ENCODE assay signal across 8 mouse cellular contexts in genomic region chr6:43266356-43266755, GRCm38 (mm10). TPM values are rescaled to one million over a fixed set of nuclear protein-coding genes. Genes with fewer than 3 reads are reported as not detected.
A peak's percentile ranks its signal among the peaks of the same experiment; 100 is the strongest.
DNase-seq lines count a peak whose midpoint lies in the region; ATAC-seq lines count a peak whose summit lies in the region.
"Had no signal": no experiment of that assay in that cellular context is flagged by ENCODE, and none has a peak within 500 bp of the region (broad histone marks: within the 10 kb centered on the region; RNA-seq: fewer than 3 reads in every experiment).

No protein-coding gene starts in this region.

- H3K36me3 ChIP-seq in embryonic facial prominence, embryonic 10.5 days (replicated peaks): no peaks in the 10 kb centered on the region
- H3K36me3 ChIP-seq in midbrain, embryonic 10.5 days: no peaks in the 10 kb centered on the region

- peak overlapping the region; percentile 74 for H3K4me3 ChIP-seq in embryonic facial prominence, embryonic 10.5 days
- H3K4me3 ChIP-seq in midbrain, embryonic 10.5 days: peak overlapping the region; percentile 70

- H3K27me3 ChIP-seq in embryonic facial prominence, embryonic 10.5 days (replicated peaks; ENCODE audit: low read depth, poor library complexity, severe bottlenecking): peaks cover 39% of the 10 kb centered on the region
- H3K27me3 ChIP-seq in midbrain, embryonic 10.5 days (ENCODE audit: low read depth, poor library complexity, severe bottlenecking): peaks cover 42% of the 10 kb centered on the region

- H3K27ac ChIP-seq in embryonic facial prominence, embryonic 10.5 days (replicated peaks): peak overlapping the region; percentile 86; the same call in 1 of the 2 replicates
- no peak overlapping the region; the same call in 1 of the 2 replicates for H3K27ac ChIP-seq in midbrain, embryonic 10.5 days (replicated peaks)

- intact Hi-C loops in heart, postnatal 14 days (cut with DNase I): no loop called here

- H3K4me1 ChIP-seq in embryonic facial prominence, embryonic 10.5 days: peaks cover 16% of the 10 kb centered on the region
- H3K4me1 ChIP-seq in midbrain, embryonic 10.5 days: peaks cover 14% of the 10 kb centered on the region

- WGBS in embryonic facial prominence, embryonic 10.5 days: 2% methylated on average over 8 of the region's 8 CpGs
- 4% methylated on average over 8 of the region's 8 CpGs for WGBS in midbrain, embryonic 10.5 days

- no peaks in the 10 kb centered on the region for H3K9me3 ChIP-seq in embryonic facial prominence, embryonic 10.5 days
- no peaks in the 10 kb centered on the region for H3K9me3 ChIP-seq in midbrain, embryonic 10.5 days (replicated peaks)

- ATAC-seq in erythroid progenitor cell, adult 5-6 weeks (replicated peaks; ENCODE audit: low FRiP score, poor library complexity, severe bottlenecking): no peak

- peak; percentile 12 for DNase-seq in ZHBTc4 (ENCODE audit: low read depth, low spot score)
- peak; percentile 48 for DNase-seq in embryonic facial prominence, embryonic 10.5 days (ENCODE audit: low spot score)
- DNase-seq in heart, postnatal 14 days: peak; percentile 20 to 36
- peak; percentile 78 for DNase-seq in kidney, postnatal 36 days
- DNase-seq in midbrain, embryonic 10.5 days (ENCODE audit: low spot score): peak; percentile 29
- peak; percentile 26 for DNase-seq in thymus, postnatal 25 days

RNA-seq across cellular contexts. Expression of gene Arhgef5, which starts 1.0 kb away (rescaled TPM):
- polyA plus RNA-seq in embryonic facial prominence, embryonic 10.5 days (2016; fragmentation: Nextera tagmentation; extraction: Ambion mirVana): 7.4 and 7.8 TPM in 2 replicates
- 10 to 100 TPM; 15.1 to 16.0 TPM for total RNA-seq in heart, postnatal 14 days (2021)
- 2.5 and 2.9 TPM in 2 replicates for polyA plus RNA-seq in midbrain, embryonic 10.5 days (2016; fragmentation: Nextera tagmentation; extraction: Ambion mirVana)
- 0.36 TPM in 1 of 2 replicates, not detected in the other for total RNA-seq in erythroid progenitor cell, adult 5-6 weeks (2015; ENCODE audit: low replicate concordance)
- 0.90 and 1.1 TPM in 2 replicates for total RNA-seq in erythroid progenitor cell, adult 5-6 weeks (2017; ENCODE audit: low replicate concordance)

RNA-seq across cellular contexts. Expression of gene Olfr47, which starts 35.0 kb away (rescaled TPM):
- polyA plus RNA-seq in embryonic facial prominence, embryonic 10.5 days (2016; fragmentation: Nextera tagmentation; extraction: Ambion mirVana): not detected in 2 replicates
- total RNA-seq in heart, postnatal 14 days (2021): not detected
- polyA plus RNA-seq in midbrain, embryonic 10.5 days (2016; fragmentation: Nextera tagmentation; extraction: Ambion mirVana): not detected in 2 replicates
- not detected in 2 replicates for total RNA-seq in erythroid progenitor cell, adult 5-6 weeks (2015; ENCODE audit: low replicate concordance)
- not detected in 2 replicates for total RNA-seq in erythroid progenitor cell, adult 5-6 weeks (2017; ENCODE audit: low replicate concordance)
- total RNA-seq: left cerebral cortex, postnatal 10 days had no signal

RNA-seq across cellular contexts. Expression of gene Nobox, which starts 43.0 kb away (rescaled TPM):
- not detected in 2 replicates for polyA plus RNA-seq in embryonic facial prominence, embryonic 10.5 days (2016; fragmentation: Nextera tagmentation; extraction: Ambion mirVana)
- total RNA-seq in heart, postnatal 14 days (2021): not detected
- not detected in 2 replicates for polyA plus RNA-seq in midbrain, embryonic 10.5 days (2016; fragmentation: Nextera tagmentation; extraction: Ambion mirVana)
- total RNA-seq in erythroid progenitor cell, adult 5-6 weeks (2015; ENCODE audit: low replicate concordance): not detected in 2 replicates
- total RNA-seq in erythroid progenitor cell, adult 5-6 weeks (2017; ENCODE audit: low replicate concordance): not detected in 2 replicates
- total RNA-seq: left cerebral cortex, postnatal 10 days had no signal

RNA-seq across cellular contexts. Expression of gene Olfr434, which starts 53.5 kb away (rescaled TPM):
- polyA plus RNA-seq in embryonic facial prominence, embryonic 10.5 days (2016; fragmentation: Nextera tagmentation; extraction: Ambion mirVana): not detected in 2 replicates
- not detected for total RNA-seq in heart, postnatal 14 days (2021)
- not detected in 2 replicates for polyA plus RNA-seq in midbrain, embryonic 10.5 days (2016; fragmentation: Nextera tagmentation; extraction: Ambion mirVana)
- total RNA-seq in erythroid progenitor cell, adult 5-6 weeks (2015; ENCODE audit: low replicate concordance): not detected in 2 replicates
- total RNA-seq in erythroid progenitor cell, adult 5-6 weeks (2017; ENCODE audit: low replicate concordance): not detected in 2 replicates
- total RNA-seq: left cerebral cortex, postnatal 10 days had no signal

Comparison
In these comparisons a context has a peak if more than half of its experiments do, and no peak if none do; other contexts are left out.
1. DNase-seq: peak in every context shown above with its lines; median percentile 78 in kidney, postnatal 36 days; 48 in embryonic facial prominence, embryonic 10.5 days; 29 in midbrain, embryonic 10.5 days; 28 in heart, postnatal 14 days; 26 in thymus, postnatal 25 days; 12 in ZHBTc4.
2. RNA of gene Arhgef5, which starts 1.0 kb away (total RNA-seq): 15.1 to 16.0 TPM in heart, postnatal 14 days; 0.36 to 1.1 TPM in erythroid progenitor cell, adult 5-6 weeks; every median in the first group is over 4 times any median in the second.